Mouse (Mus musculus) ovary, postnatal 36 days (tissue): ENCODE measurements around the gene Mthfd2.
"Not testable (repeated sequence)": the region's sequence is repeated elsewhere in the genome, so short reads cannot be mapped to it uniquely, and the experiment has no call there.

Source experiments
- DNase-seq: peaks from one replicate; pipeline ENCODE4 v3.0.0; 2022; ENCODE audit warnings: low spot score, mixed read lengths

Mthfd2 gene

GRCm38 (mm10) chr6:83325525-83326393 lies at the start of gene Mthfd2, which contains the start of gene Mob1a:
TSS of gene Mthfd2 (minus strand) at chr6:83325908.
TSS of gene Mob1a (plus strand) at chr6:83326016.
- DNase-seq, result peak; percentile 92

GRCm38 (mm10) chr6:83373704-83374300 lies 48.1 kb upstream of the Mthfd2 start:
- DNase-seq, result no peak

GRCm38 (mm10) chr6:83371350-83371749 lies 45.6 kb upstream of the Mthfd2 start:
- no peak for DNase-seq

- DNase-seq, result no peak
These were observed 44.7 kb upstream of the Mthfd2 start for GRCm38 (mm10) chr6:83370316-83370965.

GRCm38 (mm10) chr6:83363075-83363474 lies 37.4 kb upstream of the Mthfd2 start:
- DNase-seq, result no peak

GRCm38 (mm10) chr6:83361523-83362248 lies 36.0 kb upstream of the Mthfd2 start:
- DNase-seq, result no peak

DNA sequence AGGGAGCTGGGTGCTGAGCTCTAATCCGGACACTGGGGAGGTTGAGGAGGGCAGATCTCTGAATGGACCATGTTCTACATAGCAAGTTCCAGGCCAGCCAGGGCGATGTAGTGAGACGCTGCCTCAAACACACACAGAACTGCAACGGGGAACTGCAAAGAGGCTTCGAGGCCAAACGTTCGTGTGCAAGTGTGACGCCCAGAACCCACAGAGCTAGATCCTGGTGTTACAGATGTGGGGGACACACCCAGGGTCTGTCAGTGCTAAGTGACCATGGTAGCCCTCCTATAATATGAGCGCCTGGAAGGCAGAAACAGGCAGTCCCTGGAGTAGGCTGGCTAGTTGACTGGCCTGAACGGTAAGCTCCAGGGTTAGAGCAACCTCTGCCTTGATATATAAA lies 31.7 kb upstream of the Mthfd2 start:
- DNase-seq, result no peak

GRCm38 (mm10) chr6:83356569-83357138 lies 30.9 kb upstream of the Mthfd2 start:
- DNase-seq, result peak; percentile 75

- DNase-seq, result no peak
These were observed 29.4 kb upstream of the Mthfd2 start for GRCm38 (mm10) chr6:83354856-83355781.

DNA sequence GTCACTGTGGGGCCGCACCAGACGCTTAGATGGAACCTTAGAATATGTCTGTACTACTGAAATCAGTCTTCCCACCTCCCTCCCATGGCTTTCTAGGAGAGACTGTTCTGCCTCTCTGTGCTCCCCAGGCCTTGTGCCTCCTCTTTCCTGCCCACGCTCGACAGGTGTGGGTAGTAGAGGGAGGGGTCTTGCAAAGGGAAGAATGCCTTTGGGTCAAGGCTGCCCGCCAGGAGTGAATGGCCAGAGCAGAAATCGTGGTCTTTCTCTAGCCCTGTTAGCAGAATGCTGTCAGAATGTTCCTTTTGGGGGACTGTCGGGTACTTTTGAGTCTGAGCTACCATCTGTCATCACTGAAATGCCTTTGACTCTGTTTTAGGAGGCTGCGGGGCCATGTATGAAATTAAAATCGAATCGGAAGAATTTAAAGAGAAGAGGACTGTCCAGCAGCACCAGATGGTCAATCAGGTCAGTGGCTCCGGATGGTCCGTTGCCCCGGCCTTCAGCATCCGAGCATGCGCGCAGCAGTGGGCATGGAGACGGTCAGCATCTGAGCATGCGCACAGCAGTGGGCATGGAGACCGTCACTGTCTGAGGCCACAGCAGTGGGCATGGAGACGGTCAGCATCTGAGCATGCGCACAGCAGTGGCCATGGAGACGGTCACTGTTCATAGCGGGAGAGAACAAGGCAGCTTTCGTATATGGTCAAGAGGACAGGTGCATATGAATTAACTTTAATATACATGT lies 27.1 kb upstream of the Mthfd2 start:
- no peak for DNase-seq

- DNase-seq, result no peak
These were observed 25.9 kb upstream of the Mthfd2 start for GRCm38 (mm10) chr6:83351490-83352160.

DNA sequence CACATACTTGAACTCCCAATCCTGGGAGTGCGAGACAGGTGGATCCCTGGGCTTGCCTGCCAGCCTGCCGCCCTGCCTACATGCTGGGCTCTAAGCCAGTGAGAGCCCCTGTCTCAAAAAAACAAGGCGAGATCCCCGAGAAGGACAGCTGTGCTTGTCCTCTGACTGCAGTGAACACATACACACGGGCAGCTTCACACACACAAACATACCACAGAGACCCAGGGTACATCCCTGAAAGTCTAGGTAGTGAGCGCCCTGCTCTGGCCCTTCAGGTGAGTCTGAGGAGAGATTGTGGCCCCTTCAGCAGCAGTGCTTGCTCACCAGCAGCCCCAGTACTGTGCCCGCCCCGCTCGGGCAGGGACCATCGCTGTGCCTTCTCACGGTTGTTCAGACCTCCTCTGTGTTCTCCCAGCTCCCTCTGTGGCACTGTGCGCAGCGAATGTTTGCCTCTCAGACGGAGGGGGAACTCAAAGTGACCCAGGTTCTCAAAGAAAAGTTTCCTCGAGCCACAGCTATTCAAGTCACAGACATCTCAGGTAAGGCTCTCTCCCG lies 25.2 kb upstream of the Mthfd2 start:
- DNase-seq, result no peak

GRCm38 (mm10) chr6:83350172-83350571 lies 24.5 kb upstream of the Mthfd2 start:
- DNase-seq, result no peak

DNA sequence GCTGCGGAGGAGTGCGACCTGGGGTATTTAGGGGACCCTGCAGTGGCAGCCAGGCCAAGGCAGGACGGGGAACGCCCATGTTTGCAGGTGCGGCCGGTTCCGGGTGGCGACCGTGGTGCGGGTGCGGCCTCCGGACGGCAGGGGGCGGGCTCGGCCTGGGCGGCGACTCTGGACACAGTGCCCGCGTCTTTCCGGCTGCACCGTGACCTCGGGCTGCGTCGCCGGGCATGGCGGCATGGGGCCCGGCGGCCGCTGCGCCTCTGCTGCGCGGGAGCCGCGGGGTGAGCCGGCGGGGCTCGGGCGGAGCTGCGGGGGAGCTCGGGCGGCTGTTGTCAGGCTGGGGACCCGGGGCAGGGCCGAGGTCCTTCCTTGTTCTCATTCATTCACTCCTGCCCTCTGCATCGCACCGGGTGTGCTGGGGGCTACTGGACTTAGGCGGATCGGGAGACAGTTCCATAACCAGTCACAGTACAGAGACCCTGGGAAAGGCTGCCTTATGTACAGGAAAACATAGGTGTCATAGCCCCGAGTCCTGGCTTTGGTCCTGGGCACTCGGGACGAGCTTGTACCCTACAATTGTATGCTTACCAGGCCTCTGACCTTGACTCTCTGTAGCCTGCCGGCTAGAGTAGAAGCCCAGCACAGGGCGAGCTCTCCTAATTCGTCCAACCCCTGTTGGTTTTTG lies 23.7 kb upstream of the Mthfd2 start:
- peak; percentile 91 for DNase-seq

DNA sequence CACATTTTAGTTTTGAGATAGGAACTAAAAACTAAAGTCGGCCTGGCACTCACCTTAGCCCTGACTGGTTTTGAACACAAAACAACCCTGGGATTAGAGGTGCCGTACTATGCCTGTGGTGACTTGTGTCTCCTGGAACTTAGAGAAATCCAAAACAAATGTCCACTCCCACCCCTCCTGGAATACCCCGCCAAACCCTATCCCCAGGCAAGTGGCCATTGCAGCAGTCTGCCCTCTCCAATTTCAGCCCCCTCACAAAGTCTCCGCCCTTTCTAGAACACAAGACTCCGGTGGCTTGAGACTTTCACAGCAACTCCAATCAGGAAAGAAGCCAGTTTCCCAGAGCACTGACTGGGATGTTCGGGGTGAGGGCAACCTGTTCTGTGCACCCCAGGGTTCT lies 23.2 kb upstream of the Mthfd2 start, which contains the start of gene Bola3:
Gene Bola3 (plus strand): TSS at position 275 of the 400 bp plus-strand sequence.
- no peak for DNase-seq

DNA sequence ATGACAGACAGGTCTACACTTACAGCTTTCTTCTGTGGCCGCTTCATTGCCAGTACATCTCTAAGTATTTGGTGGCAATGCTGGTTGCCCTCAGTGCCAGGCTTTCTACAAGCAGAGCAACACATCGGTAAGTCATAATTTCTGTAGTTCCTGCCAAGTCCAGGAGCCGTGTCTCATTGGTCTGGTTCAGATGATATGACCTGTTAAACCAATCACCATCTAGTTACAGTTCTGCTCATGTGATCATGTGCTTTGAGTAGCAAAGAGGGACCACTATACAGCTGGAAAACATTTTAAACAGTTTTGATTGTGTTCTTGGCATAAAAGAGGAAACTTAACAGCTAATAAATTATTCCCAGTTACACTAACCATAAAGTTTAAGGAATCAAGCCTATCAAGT lies 22.2 kb upstream of the Mthfd2 start:
- DNase-seq, result no peak

DNA sequence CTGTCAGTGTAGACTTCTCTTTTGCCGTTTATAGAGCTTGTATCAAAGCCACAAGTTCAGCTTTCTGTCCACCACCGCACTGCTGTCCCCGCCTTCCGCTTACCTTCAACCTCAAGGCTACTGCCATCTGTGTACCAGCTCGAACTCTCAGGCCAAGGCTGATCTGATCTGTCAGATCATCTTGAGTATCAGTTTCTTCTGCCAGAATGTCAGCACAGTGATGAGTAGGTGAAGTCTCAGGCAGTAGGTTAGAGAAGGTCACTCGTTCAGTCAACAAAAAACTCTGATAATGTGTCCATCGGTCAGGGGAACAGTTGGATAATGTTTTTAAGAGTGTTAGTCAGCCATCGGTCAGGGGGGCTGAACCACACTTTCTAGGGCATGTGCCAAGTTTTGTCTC lies 19.6 kb upstream of the Mthfd2 start:
- not testable (repeated sequence) for DNase-seq

DNA sequence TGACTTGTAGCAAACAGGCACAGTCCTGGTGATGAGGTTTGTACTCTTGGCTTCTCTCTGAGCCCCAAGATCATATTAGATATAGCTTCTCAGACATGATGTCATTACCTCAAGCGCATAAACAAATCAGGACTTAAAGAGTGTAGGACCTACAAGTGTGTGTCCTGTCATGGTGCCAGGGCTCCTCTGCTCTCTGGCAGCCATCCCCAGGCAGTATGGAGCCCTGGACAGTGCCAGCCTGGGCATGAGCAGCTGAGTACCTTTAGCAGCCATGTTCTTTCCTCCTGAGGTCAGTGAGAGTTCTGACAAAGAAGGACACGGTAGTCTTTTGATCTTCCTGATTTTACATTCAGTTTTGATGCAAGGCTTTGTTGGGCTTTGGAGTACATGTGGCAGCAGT lies 17.2 kb upstream of the Mthfd2 start:
- no peak for DNase-seq
